Mouse (Mus musculus): ENCODE measurements around the gene Ms4a4b.
"Not testable (repeated sequence)": the region's sequence is repeated elsewhere in the genome, so short reads cannot be mapped to it uniquely, and the experiment has no call there.

The Ms4a4b gene

GRCm38 (mm10) chr19:11443338-11443737 lies at the start of gene Ms4a4b:
Ms4a4b (plus strand) TSS chr19:11443553.
- no peak for DNase-seq (ENCODE audit: low read depth)

GRCm38 (mm10) chr19:11395769-11396168 lies 47.6 kb upstream of the Ms4a4b start:
- DNase-seq (ENCODE audit: low read depth), result no peak

DNA sequence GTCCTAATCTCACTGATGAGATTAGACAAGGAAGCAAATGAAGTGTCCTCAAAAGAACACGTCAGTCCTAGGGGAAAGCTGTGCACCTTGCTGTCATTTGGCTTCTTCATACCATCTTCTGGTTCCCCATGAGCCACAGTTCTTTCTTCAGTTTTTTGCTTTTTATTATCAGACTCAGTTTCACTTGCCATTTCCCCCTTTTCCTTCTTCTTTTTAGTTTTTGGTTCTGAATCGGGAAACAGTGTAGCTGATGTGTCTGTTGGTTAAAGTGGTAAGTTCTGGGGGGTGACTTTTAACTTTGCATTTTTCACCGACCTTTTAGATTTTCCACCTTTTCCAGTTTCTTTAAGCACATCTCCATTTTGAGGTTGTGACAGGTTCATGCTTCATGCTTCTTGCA lies 38.8 kb upstream of the Ms4a4b start, which contains the start of gene Ms4a4c:
Ms4a4c (plus strand) TSS at position 244 of the 400 bp plus-strand sequence.
- DNase-seq (ENCODE audit: low read depth), result no peak

DNA sequence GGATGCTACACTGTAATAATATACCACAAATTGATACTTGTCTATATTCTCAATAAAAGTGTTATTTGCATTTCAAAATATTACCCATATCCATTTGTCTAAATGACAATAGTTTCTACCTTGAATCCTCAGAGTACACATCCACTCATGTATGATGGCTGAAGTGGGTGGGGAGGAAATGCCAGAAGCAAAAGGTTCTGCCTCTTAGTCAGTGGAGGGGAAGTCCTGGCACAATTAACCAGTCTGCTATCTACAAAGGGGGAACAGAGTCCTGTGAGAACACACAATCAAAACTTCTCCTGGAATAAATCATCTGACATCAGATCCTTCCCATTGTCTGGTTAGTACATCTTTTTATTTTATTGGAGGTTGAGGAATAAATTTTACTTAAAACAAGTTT lies 35.9 kb upstream of the Ms4a4b start:
- no peak for DNase-seq (ENCODE audit: low read depth)

GRCm38 (mm10) chr19:11408591-11408990 lies 34.8 kb upstream of the Ms4a4b start:
- DNase-seq (ENCODE audit: low read depth), result no peak

DNA sequence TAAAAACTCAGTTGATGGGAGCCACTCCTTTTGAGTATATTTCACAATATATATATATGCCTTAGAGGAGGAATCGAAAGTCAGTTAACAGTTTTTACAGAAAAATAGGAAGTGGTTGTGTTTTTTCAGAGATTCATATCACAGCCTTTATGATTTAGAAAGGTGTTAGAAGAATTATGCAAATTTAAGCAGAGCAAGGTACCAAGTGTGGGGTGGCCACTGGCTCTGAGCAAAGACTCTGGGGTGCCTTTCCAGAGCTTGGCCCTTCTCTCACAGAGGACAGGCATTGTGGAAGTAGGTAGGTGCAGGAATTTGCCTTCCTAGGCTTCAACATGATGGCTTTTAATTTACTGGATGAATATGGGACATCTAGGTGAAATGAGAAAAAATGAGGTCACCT lies 31.7 kb upstream of the Ms4a4b start:
- DNase-seq (ENCODE audit: low read depth), result no peak

- DNase-seq (ENCODE audit: low read depth), result no peak
Observed at GRCm38 (mm10) chr19:11414084-11414483, 29.3 kb upstream of the Ms4a4b start.

- no peak for DNase-seq (ENCODE audit: low read depth)
Observed at GRCm38 (mm10) chr19:11415581-11415980, 27.8 kb upstream of the Ms4a4b start.

DNA sequence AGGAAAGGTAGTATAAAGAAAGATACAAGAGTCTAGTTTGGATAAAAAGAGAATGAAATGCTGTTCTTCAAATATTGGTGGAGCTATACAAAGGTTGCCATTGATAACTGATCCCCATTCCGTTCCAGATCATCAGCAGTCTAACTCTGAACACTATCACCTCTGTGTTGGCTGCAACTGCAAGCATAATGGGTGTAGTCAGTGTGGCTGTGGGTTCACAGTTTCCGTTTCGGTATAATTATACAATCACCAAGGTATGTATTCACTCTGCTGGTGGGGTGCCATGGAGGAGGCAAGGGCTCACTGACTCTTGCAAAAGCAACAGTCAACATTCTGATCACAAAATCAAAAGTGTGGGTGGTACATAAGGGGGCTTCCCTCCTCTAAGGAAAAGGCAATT lies 24.5 kb upstream of the Ms4a4b start:
- not testable (repeated sequence) for DNase-seq (ENCODE audit: low read depth)

DNA sequence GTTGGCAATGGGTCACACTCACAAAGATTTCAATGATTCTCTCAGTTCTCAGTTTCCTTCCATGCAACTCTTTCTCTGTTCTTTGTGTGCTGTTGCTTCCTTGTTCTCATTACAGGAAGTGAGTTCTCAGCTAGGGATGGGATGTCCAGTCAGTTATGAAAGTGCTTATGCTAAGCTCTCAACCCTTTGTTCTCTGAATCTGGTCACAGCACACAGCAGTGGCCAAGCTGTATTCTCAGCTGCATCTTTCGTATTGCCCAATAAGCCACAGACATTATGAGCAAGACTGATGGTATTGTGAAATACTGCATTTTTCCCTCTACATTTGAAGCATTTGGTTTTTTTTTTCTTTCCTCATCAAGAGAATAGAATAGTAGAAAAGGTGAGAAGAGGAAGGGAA lies 12.1 kb upstream of the Ms4a4b start:
- DNase-seq (ENCODE audit: low read depth), result not testable (repeated sequence)

- DNase-seq (ENCODE audit: low read depth), result no peak
Observed at GRCm38 (mm10) chr19:11435058-11435834, 8.1 kb upstream of the Ms4a4b start.

GRCm38 (mm10) chr19:11443964-11444363 lies 611 bp downstream of the Ms4a4b start:
- DNase-seq (ENCODE audit: low read depth), result no peak

DNA sequence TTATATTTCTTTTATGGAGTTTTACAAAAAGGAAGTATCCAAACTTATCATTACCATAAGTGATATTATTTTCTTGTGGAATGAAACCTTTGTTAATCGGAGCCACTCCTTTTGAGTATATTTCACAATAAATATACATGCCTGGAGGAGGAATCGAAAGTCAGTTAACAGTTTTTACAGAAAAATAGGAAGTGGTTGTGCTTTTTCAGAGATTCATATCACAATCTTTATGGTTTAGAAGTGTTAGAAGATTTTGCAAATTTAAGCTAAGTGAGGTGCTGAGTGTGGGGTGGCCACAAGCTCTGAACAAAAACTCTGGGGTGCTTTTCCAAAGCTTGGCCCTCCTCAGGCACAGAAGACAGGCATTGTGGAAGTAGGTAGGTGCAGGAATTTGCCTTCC lies 3.9 kb downstream of the Ms4a4b start:
- DNase-seq (ENCODE audit: low read depth), result no peak

GRCm38 (mm10) chr19:11459041-11459440 lies 15.7 kb downstream of the Ms4a4b start:
- not testable (repeated sequence) for DNase-seq (ENCODE audit: low read depth)

- not testable (repeated sequence) for DNase-seq (ENCODE audit: low read depth)
Observed at GRCm38 (mm10) chr19:11464795-11465194, 21.4 kb downstream of the Ms4a4b start.

GRCm38 (mm10) chr19:11466471-11466870 lies 23.1 kb downstream of the Ms4a4b start:
- DNase-seq (ENCODE audit: low read depth), result no peak

GRCm38 (mm10) chr19:11468361-11468760 lies 25.0 kb downstream of the Ms4a4b start:
- not testable (repeated sequence) for DNase-seq (ENCODE audit: low read depth)

- not testable (repeated sequence) for DNase-seq (ENCODE audit: low read depth)
Observed at GRCm38 (mm10) chr19:11469215-11469614, 25.9 kb downstream of the Ms4a4b start, which contains the start of gene Ms4a6c. Ms4a6c (plus strand) TSS chr19:11469366.

DNA sequence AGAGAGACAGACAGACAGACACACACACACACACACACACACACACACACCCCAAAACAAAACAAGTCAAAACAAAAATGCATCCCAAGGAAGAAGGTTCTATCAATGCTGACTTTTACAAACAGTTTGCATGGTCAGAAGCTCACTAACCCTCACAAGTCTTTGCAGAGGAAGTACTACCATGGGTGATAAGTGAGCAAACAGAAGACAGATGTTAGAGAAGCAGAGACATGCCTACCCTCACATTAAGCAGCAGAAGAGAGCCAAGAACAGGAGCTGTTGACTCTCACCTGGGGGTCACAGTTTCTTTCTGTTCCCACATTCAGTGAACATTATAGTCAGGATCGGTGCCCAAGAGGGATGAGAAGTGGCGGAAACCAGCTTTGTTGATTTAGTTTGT lies 36.4 kb downstream of the Ms4a4b start:
- no peak for DNase-seq (ENCODE audit: low read depth)

DNA sequence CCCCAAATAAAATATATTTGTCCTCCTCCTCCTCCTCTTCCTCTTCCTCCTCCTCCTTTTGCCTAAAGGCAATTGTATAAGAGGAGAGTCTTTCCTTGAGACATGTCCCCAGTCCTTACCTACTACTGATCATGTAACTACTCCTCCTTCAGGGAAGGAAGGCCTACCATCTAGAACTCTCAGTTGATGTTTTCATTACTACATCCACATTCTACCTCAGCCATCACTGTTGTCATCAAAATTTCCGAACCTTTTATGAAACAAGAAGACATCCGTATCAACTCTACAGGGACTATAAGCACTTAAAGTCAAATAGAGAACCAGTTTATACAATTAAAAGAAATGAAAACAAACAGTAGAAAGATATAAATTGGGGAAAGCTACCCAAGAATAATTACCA lies 39.3 kb downstream of the Ms4a4b start:
- DNase-seq (ENCODE audit: low read depth), result no peak

GRCm38 (mm10) chr19:11483941-11484340 lies 40.6 kb downstream of the Ms4a4b start:
- DNase-seq (ENCODE audit: low read depth), result no peak

DNA sequence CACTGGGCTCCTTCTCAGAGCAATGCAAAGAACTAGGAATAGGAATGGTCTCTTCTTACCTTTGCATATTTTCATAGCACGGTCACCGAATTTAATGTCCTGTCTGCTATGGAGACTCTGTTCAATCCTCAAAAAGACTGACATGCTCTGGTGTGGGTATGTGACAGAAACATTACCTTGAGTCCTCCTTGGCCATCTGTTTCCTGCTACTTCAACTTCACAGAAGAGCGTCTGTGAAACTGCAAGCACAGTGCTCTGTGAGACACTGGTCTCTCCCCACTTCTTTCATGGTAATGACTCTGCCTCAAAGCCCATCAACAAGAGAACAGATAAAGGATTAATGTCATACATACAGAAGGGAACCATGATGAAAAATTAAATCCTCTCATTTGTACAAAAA lies 41.0 kb downstream of the Ms4a4b start:
- no peak for DNase-seq (ENCODE audit: low read depth)

DNA sequence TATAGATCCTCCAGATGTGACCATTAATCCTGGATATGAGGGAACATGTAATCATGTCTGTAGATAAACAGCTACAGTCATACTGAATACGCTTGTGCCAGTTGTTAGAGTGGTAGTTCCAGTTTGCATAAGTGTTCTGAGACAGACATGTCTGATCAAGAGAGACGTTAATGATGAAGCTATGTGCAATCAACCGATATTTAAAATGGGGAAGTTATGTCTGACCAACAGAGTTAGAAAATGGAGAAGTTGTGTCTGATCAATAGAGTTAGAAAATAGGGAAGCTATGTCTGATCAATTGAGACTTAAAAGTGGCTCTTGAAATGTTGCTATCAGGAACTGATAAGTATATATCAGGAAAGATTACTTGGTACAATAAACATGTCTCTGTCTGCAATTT lies 41.9 kb downstream of the Ms4a4b start:
- no peak for DNase-seq (ENCODE audit: low read depth)

DNA sequence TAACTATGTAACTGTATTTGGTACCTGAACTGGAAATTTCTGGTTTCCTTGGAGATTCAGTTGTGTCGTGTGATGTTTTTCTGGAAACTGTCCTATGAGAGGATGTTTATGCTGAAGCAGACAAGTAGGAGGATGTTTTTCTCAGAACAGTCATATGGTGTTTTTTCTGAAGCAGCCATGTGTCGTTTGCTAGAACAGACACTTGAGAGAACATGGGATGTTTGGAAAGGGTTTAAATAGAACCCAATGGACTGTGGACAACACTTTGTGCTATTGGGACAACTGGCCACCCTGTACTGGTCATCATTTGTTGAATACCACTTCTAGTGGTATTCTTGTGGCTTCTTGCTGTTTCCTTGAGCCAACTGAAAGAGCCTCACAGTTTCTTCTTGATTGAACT lies 42.4 kb downstream of the Ms4a4b start, which contains the start of gene Gm8369:
Gm8369 (plus strand) TSS at position 193 of the 400 bp plus-strand sequence.
- DNase-seq (ENCODE audit: low read depth), result no peak
